Mouse (Mus musculus): ENCODE data around the gene Fgfr1op.

GRCm38 (mm10) chr17:8233618-8234214, 68.4 kb downstream of the Fgfr1op start:
- TF ChIP-seq CTCF (IDR thresholded peaks at IDR 0.05; ENCODE audit: borderline replicate concordance, insufficient read depth, low read length), result no peak
- no peak for TF ChIP-seq POLR2A (IDR thresholded peaks at IDR 0.05; ENCODE audit: low read depth, low read length)
